Mouse (Mus musculus): ENCODE results near the gene Dnajc17.

DNA sequence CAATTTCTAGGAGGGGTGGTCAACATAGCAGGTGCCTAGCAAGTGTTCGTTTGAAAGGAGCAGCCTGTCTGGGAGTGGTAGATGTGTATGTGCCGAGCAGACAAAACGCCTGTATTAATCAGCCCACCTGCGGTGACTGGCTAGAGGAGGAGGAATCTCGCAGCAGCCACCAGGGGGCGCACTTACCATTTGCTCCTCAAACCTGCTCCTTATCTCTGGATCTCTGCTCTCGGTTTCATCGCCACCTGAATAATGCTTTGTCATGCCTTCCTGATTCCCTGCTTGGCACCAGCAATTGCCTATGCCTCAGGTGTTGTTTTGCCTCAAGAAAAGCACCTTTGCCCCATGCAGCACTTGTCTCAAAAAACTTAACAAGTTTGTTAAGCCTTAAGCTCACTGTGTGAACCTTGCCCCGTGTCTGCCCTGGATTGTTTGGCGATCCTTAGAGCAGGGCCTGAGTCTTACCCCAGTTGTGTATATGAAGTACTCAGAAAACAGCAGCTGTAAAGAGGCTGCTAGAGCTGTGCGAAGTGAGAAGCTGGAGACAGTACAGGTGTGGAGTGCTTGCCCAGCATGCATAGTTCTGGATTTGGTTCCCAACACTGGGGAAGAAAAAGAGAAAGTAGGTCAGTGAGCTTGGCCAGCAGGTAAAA lies 42.4 kb upstream of the Dnajc17 start:
- 0 out of 2 replicates have a peak, but pooled peaks have one; percentile 16 for TF ChIP-seq ZNF384 (IDR thresholded peaks at IDR 0.05; ENCODE audit: low read depth, low read length)
- no peak for TF ChIP-seq CHD2 (IDR thresholded peaks at IDR 0.05; ENCODE audit: low read depth, low read length)
- TF ChIP-seq ZC3H11A (IDR thresholded peaks at IDR 0.05; ENCODE audit: borderline replicate concordance, low read depth, low read length): peak; percentile 64
- peak; percentile 84 for TF ChIP-seq MAFK (IDR thresholded peaks at IDR 0.05; ENCODE audit: insufficient read depth, low read depth, low read length)
- TF ChIP-seq HCFC1 (IDR thresholded peaks at IDR 0.05; ENCODE audit: borderline replicate concordance, insufficient read depth, low read length): no peak

Data from ES-E14 (cell line).